Mouse (Mus musculus) ES-E14 (cell line): Measurements from ENCODE around the gene Pdlim7. TPM values are rescaled to one million over a fixed set of nuclear protein-coding genes. Genes with fewer than 3 reads are reported as not detected.

Source experiments
- DNase-seq: peaks from one replicate; pipeline ENCODE4 v3.0.0-alpha.2; 2013; ENCODE audit warnings: low read depth, low spot score
- H3K27ac ChIP-seq: 2 replicates; pipeline ENCODE4 v1.5.1; 2012; ENCODE audit warnings: low read depth, mild to moderate bottlenecking, low read length, moderate library complexity, mixed read lengths; ENCODE audit not compliant: poor library complexity, insufficient read depth, severe bottlenecking
- H3K36me3 ChIP-seq: 2 replicates; pipeline ENCODE4 v1.6.1; 2012; ENCODE audit warnings: mild to moderate bottlenecking, low read length, moderate library complexity, mixed read lengths; ENCODE audit not compliant: control insufficient read depth, poor library complexity, insufficient read depth, severe bottlenecking
- H3K4me1 ChIP-seq, 2 experiments: fragments of 150-350 bp in 1 of 2; sonication (generic) in 1 of 2; 2 replicates each; pipeline ENCODE4 v1.6.1; 2012; ENCODE audit warnings: low read length in 2 of 2, mild to moderate bottlenecking in 1 of 2, mixed read lengths in 1 of 2; ENCODE audit not compliant: control insufficient read depth in 2 of 2, insufficient read depth in 2 of 2, poor library complexity in 1 of 2
- H3K4me3 ChIP-seq, 2 experiments: fragments of 150-350 bp in 1 of 2; sonication (generic) in 1 of 2; 2 replicates each; pipeline ENCODE4 v1.5.1; 2012; ENCODE audit warnings: low read length in 2 of 2, low read depth in 1 of 2, mild to moderate bottlenecking in 1 of 2, mixed read lengths in 1 of 2; ENCODE audit not compliant: insufficient read depth in 1 of 2, poor library complexity in 1 of 2, severe bottlenecking in 1 of 2
- H3K9ac ChIP-seq: 2 replicates; pipeline ENCODE4 v1.6.1; 2012; ENCODE audit warnings: low read depth, mild to moderate bottlenecking, low read length, mixed read lengths; ENCODE audit not compliant: poor library complexity, insufficient read depth, severe bottlenecking
- H3K9me3 ChIP-seq: fragments of 150-350 bp; sonication (generic); 2 replicates; pipeline ENCODE4 v1.6.1; 2012; ENCODE audit warnings: low read depth, mild to moderate bottlenecking, low read length; ENCODE audit not compliant: control insufficient read depth, insufficient read depth
- CHD2 ChIP-seq: IDR thresholded peaks from 2 replicates; pipeline ENCODE4 v1.6.1; 2014; ENCODE audit warnings: mild to moderate bottlenecking, low read depth, low read length, inconsistent platforms
- HCFC1 ChIP-seq: IDR thresholded peaks from 2 replicates; pipeline ENCODE4 v1.6.1; 2012; ENCODE audit warnings: low read length, inconsistent platforms, borderline replicate concordance; ENCODE audit not compliant: insufficient read depth
- MAFK ChIP-seq: IDR thresholded peaks from 2 replicates; pipeline ENCODE4 v1.6.1; 2014; ENCODE audit warnings: mild to moderate bottlenecking, low read depth, low read length, inconsistent platforms; ENCODE audit not compliant: insufficient read depth
- ZC3H11A ChIP-seq: IDR thresholded peaks from 2 replicates; pipeline ENCODE4 v1.6.1; 2012; ENCODE audit warnings: low read depth, mild to moderate bottlenecking, inconsistent platforms, low read length, borderline replicate concordance
- ZNF384 ChIP-seq: IDR thresholded peaks from 2 replicates; pipeline ENCODE4 v1.6.1; 2012; ENCODE audit warnings: low read depth, low read length, inconsistent platforms
- in situ Hi-C, 2 experiments: fragments of 600-800 bp; cut with MboI; formaldehyde crosslinking; loops; one replicate each; pipeline ENCODE4 v1.15.1; 2025; ENCODE audit warnings: low sequenced_read_pairs in 2 of 2, inconsistent platforms in 1 of 2; ENCODE audit not compliant: unreplicated experiment in 2 of 2
- total RNA-seq: library from RNA; depleted of rRNA; stranded (reverse); fragments of 300-350 nt; gene quantifications from 2 replicates; pipeline ENCODE4 v1.2.3, GENCODE M21; 2012

The Pdlim7 gene
- total RNA-seq, 1 experiment: 58.2 TPM

- TF ChIP-seq ZNF384 (no peak), MAFK (no peak), CHD2 (no peak), ZC3H11A (no peak), HCFC1 (no peak)
- H3K36me3 ChIP-seq: peaks cover 33% of the 10 kb centered on the region
- in situ Hi-C loops: no loop called here
Observed at GRCm38 (mm10) chr13:55527834-55528772, 14.6 kb upstream of the Pdlim7 start.

GRCm38 (mm10) chr13:55527212-55527611 lies 13.7 kb upstream of the Pdlim7 start:
- no peaks in the 10 kb centered on the region for H3K9me3 ChIP-seq
- H3K9ac ChIP-seq: no peak overlapping the region; the same call in 1 of the 2 replicates
- in situ Hi-C loops: no loop called here
- DNase-seq: no peak
- H3K27ac ChIP-seq: no peak overlapping the region
- H3K4me3 ChIP-seq: peak overlapping the region in 1 of 2 experiments; percentile 5; a peak in 1 of 4 replicates
- peaks cover 28% of the 10 kb centered on the region for H3K36me3 ChIP-seq
- H3K4me1 ChIP-seq: peaks cover 4 to 5% of the 10 kb centered on the region in 2 experiments; a peak in 2 of 4 replicates
- no peak for TF ChIP-seq HCFC1
- no peak for TF ChIP-seq CHD2
- TF ChIP-seq MAFK: no peak
- no peak for TF ChIP-seq ZNF384
- no peak for TF ChIP-seq ZC3H11A

More at GRCm38 (mm10) chr13:55527834-55528772, 14.6 kb upstream of the Pdlim7 start:
- DNase-seq: no peak
- no peaks in the 10 kb centered on the region for H3K9me3 ChIP-seq
- H3K4me1 ChIP-seq: peaks cover 0 to 5% of the 10 kb centered on the region in 2 experiments; a peak in 1 of 4 replicates
- no peak overlapping the region for H3K4me3 ChIP-seq
- H3K9ac ChIP-seq: no peak overlapping the region
- H3K27ac ChIP-seq: no peak overlapping the region

- H3K4me1 ChIP-seq: peaks cover 4 to 5% of the 10 kb centered on the region in 2 experiments; a peak in 2 of 4 replicates
- no peaks in the 10 kb centered on the region for H3K9me3 ChIP-seq
- H3K27ac ChIP-seq: no peak overlapping the region
- TF ChIP-seq ZNF384 (peak; percentile 65; the same call in 1 of the 2 replicates), ZC3H11A (no peak)
- no peak for DNase-seq
- H3K36me3 ChIP-seq: peaks cover 15% of the 10 kb centered on the region
- no peak overlapping the region for H3K4me3 ChIP-seq
- in situ Hi-C loops: no loop called here
- H3K9ac ChIP-seq: no peak overlapping the region
Observed at GRCm38 (mm10) chr13:55525733-55526553, 12.5 kb upstream of the Pdlim7 start.

DNA sequence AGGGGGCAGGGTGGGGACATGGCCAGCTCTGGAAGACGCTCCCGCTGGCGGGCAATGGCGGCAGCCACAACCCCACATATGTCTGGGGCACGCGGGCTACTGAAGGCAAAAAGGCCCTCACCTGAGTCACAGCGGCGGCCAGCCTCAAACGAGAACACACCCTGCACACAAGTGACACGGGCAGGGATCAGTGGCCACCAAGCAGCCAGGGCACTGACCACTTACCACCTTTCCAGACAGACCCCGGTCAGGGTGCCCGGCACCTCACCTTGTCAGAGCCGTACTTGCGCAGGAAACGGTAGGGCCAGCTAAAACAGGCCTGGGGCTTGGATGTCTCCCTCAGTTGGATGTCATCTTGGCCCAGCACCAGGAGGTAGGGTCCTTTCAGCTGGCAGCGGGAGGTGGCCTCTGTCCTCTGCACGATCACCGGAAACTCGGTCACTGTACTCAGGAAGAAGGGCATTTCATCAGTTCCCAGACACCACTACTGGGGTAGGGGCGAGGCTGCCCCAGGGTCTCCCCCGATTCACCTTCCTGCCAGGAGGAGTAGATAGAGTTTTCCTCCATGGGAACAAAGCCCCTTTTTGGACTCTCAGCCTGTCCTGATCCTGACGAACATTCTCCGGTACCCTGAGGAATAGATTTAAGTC lies 10.6 kb upstream of the Pdlim7 start:
- TF ChIP-seq ZNF384 (no peak), MAFK (no peak), ZC3H11A (no peak), HCFC1 (no peak), CHD2 (no peak)
- no peak for DNase-seq
- in situ Hi-C loops: no loop called here
- H3K4me1 ChIP-seq: peaks cover 4 to 5% of the 10 kb centered on the region in 2 experiments; a peak in 2 of 4 replicates
- no peaks in the 10 kb centered on the region for H3K36me3 ChIP-seq
- peak overlapping the region; percentile 5; the same call in 1 of the 2 replicates for H3K9ac ChIP-seq
- no peak overlapping the region for H3K27ac ChIP-seq
- no peaks in the 10 kb centered on the region for H3K9me3 ChIP-seq
- H3K4me3 ChIP-seq: peak overlapping the region; percentile 31 to 57; a peak in 3 of 4 replicates
